Mouse (Mus musculus) bone marrow macrophage, adult 2 months (primary cell): Measurements from ENCODE around the gene Rplp2. TPM values are rescaled to one million over a fixed set of nuclear protein-coding genes. Genes with fewer than 3 reads are reported as not detected.

Source experiments
- H3K27ac ChIP-seq: 2 replicates; pipeline ENCODE4 v1.5.1; 2012; ENCODE audit warnings: low read depth, low read length; ENCODE audit not compliant: insufficient read depth
- H3K4me1 ChIP-seq: 2 replicates; pipeline ENCODE4 v1.6.1; 2012; ENCODE audit warnings: low read length; ENCODE audit not compliant: control insufficient read depth, insufficient read depth
- H3K4me3 ChIP-seq: 2 replicates; pipeline ENCODE4 v1.5.1; 2012; ENCODE audit warnings: mild to moderate bottlenecking, low read length, moderate library complexity; ENCODE audit not compliant: insufficient read depth
- CTCF ChIP-seq: IDR thresholded peaks from 2 replicates; pipeline ENCODE4 v1.5.1; 2012; ENCODE audit warnings: low read depth, mild to moderate bottlenecking, low read length, moderate library complexity
- POLR2A ChIP-seq: IDR thresholded peaks from 2 replicates; pipeline ENCODE4 v1.6.1; 2012; ENCODE audit warnings: mild to moderate bottlenecking, low read depth, low read length, borderline replicate concordance
- polyA plus RNA-seq: library from polyadenylated mRNA; stranded (reverse); fragments of >200 nt; gene quantifications from 2 replicates; pipeline ENCODE4 v1.2.4, GENCODE M21; 2012; ENCODE audit not compliant: missing spikeins, insufficient read depth, insufficient read length

The Rplp2 gene
- polyA plus RNA-seq, 1 experiment, result 2,115 TPM

DNA sequence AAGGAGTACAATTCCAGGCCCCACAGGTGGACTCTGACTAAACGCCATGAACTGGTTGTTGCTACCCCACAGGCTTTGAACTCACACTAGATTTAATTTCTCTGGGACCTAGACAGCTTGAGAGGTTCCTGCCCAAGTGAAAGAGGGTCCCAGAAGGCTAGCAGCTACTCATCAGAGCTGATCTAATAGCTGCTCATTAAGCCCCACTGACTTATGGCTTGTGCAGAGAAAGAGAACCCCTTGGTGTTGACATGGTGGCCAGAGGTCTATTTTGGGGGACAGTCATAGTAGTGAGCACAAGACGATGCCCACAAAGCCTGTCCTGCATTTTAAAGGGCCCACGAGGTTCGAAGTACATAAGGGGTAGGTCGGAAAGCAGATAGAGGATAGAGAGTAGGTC, 27.0 kb downstream of the Rplp2 start:
- Histone ChIP-seq H3K4me1 (peaks cover 37% of the 10 kb centered on the region), H3K4me3 (peak overlapping the region; percentile 82), H3K27ac (no peak overlapping the region)
- no peak for TF ChIP-seq CTCF
- TF ChIP-seq POLR2A, result no peak

DNA sequence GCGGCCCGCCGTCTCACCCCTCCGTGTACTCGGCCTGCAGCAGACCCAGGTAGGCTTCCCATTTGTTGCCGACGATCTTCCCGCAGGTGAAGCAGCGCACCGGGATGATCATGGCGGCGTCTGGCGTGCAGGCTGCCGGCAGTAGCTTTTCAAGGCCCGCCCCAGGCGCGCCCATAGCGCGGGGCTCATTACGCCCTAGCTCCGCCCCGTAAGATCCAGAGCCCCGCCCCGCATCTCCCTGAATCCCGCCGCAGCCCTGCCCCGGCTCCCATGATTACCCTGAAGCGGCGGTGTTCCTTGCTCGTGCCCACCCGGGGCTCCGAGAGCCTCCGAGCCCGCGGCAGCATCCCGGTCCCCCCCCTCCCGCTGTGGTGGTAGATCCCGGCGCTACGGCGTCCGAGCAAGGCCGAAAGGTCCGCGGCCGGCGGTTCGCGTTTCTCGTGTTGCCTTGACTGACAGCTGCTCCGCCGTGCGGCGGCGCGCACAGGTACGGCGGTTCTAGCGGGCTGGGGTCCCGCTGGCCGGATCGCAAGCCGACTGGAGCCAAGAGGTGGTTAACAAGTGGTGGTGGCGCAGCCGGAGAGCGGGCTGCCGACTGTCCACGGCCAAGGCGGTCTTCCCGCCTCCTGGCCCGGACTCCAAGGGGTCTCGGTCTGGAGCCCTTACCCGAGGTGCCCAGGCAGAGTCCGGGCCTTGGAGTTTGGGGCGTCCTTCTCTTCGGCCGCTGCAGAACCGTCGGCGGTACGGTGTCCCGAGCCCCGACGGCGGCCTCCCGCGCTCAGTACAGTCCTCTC, 28.0 kb downstream of the Rplp2 start, which contains the start of the genes Polr2l and Tspan4:
Gene Polr2l, minus strand, starts transcription at position 122 of the 794 bp plus-strand sequence.
Gene Tspan4, plus strand, starts transcription at position 230 of the 794 bp plus-strand sequence.
- H3K4me1 ChIP-seq, result peaks cover 30% of the 10 kb centered on the region
- peak within 1 kb of the TSS; percentile 82 for H3K4me3 ChIP-seq
- peak within 1 kb of the TSS; percentile 72 for H3K27ac ChIP-seq
- TF ChIP-seq CTCF (no peak), POLR2A (no peak)

GRCm38 (mm10) chr7:141475805-141476158, 28.6 kb downstream of the Rplp2 start:
- Histone ChIP-seq H3K27ac (peak overlapping the region; percentile 72), H3K4me3 (peak overlapping the region; percentile 82), H3K4me1 (peaks cover 30% of the 10 kb centered on the region)

GRCm38 (mm10) chr7:141476226-141476980, 29.2 kb downstream of the Rplp2 start:
- H3K27ac ChIP-seq, result peak overlapping the region; percentile 72
- H3K4me3 ChIP-seq, result peak overlapping the region; percentile 82
- peaks cover 32% of the 10 kb centered on the region for H3K4me1 ChIP-seq
- TF ChIP-seq CTCF (no peak), POLR2A (peak; percentile 27; the same call in 1 of the 2 replicates)

More at GRCm38 (mm10) chr7:141475805-141476158, 28.6 kb downstream of the Rplp2 start:
- no peak for TF ChIP-seq CTCF
- TF ChIP-seq POLR2A, result no peak

- H3K4me1 ChIP-seq, result peaks cover 32% of the 10 kb centered on the region
- H3K4me3 ChIP-seq, result peak overlapping the region; percentile 82
- TF ChIP-seq CTCF (no peak), POLR2A (no peak)
- peak overlapping the region; percentile 72 for H3K27ac ChIP-seq
Observed at GRCm38 (mm10) chr7:141476981-141477370, 29.8 kb downstream of the Rplp2 start.

GRCm38 (mm10) chr7:141477578-141478269, 30.6 kb downstream of the Rplp2 start:
- Histone ChIP-seq H3K27ac (peak overlapping the region; percentile 7; the same call in 1 of the 2 replicates), H3K4me1 (peaks cover 32% of the 10 kb centered on the region), H3K4me3 (peak overlapping the region; percentile 82)
- TF ChIP-seq POLR2A (no peak), CTCF (no peak)

DNA sequence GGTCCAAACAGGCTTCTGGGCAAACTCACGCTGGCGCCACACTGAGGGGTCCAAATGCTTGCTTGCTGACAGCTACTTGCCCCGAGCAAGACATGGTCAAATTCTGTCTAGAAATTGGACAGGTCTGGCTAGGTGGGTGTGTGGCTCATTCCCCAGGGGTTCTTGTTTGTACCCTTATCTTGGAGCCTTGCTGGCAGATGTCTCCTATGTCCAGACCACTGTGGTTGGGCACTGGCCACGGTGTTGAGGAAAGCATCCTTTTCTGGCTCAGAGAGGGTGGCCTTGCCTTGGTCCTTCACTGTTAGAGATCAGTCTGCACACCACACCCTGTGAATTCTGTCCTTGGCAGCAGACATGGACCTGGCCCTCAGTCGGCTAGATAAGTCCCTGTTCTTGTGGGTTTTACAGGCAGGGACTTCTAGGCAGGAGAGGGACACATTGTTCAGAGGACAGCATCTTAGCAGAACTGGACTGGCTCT, 31.1 kb downstream of the Rplp2 start:
- H3K27ac ChIP-seq, result no peak overlapping the region
- no peak overlapping the region for H3K4me3 ChIP-seq
- peaks cover 32% of the 10 kb centered on the region for H3K4me1 ChIP-seq
- no peak for TF ChIP-seq POLR2A
- no peak for TF ChIP-seq CTCF

DNA sequence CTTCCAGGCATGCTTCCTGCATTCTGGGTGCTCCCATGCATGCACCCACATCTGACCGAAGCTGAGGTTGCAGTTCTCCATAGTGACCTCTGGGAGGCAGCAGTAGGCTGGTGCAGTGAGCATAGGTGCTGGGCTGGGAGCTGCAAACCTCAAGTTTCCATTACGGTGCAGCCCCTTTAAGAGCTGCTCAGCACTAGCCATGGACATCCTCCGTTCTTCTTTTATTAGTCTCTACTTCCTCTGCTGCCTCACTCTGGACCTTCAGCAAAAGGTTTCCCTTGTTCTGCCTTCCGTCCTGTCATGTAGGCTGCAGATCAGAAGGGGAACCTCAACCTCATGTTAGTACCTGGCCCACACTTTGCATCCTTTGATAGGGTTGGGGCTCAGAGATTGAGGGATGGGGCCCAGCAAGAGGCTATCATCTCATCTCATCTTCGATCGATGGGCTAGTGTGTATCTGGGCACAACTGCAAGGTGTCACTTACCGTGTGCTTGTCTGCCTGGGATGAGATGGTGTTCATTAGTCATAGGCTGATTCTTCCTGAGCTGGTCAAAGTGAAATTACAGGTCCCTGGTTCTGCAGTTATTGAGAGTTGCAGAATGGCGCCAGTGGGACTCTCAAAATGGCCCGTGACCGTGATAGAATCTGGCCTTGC, 33.8 kb downstream of the Rplp2 start:
- 0 out of 2 replicates have a peak overlapping the region, but pooled peaks have one; percentile 4 for H3K4me3 ChIP-seq
- peaks cover 25% of the 10 kb centered on the region for H3K4me1 ChIP-seq
- TF ChIP-seq POLR2A, result no peak
- TF ChIP-seq CTCF, result peak; percentile 78
- H3K27ac ChIP-seq, result no peak overlapping the region
